Mouse (Mus musculus): ENCODE measurements around the gene Armc2. TPM values are rescaled to one million over a fixed set of nuclear protein-coding genes. Genes with fewer than 3 reads are reported as not detected.

Armc2 gene
- total RNA-seq, 1 experiment: 1.0 TPM

GRCm38 (mm10) chr10:42021536-42021935 is 3.3 kb upstream of the Armc2 start:
- no peak overlapping the region for H3K4me3 ChIP-seq (ENCODE audit: insufficient read depth in 1 of 2, low read depth in 1 of 2, low read length in 2 of 2, poor library complexity in 1 of 2, severe bottlenecking in 1 of 2)
- H3K9ac ChIP-seq (ENCODE audit: insufficient read depth, low read depth, low read length, poor library complexity, severe bottlenecking): no peak overlapping the region
- DNase-seq (ENCODE audit: low read depth, low spot score): no peak
- in situ Hi-C loops (cut with MboI; ENCODE audit: low sequenced_read_pairs in 2 of 2, unreplicated experiment in 2 of 2): no loop called here
- peaks cover 0 to 2% of the 10 kb centered on the region in 2 experiments; a peak in 1 of 4 replicates for H3K4me1 ChIP-seq (ENCODE audit: control insufficient read depth in 2 of 2, insufficient read depth in 2 of 2, low read length in 2 of 2, poor library complexity in 1 of 2)
- no peaks in the 10 kb centered on the region for H3K36me3 ChIP-seq (ENCODE audit: control insufficient read depth, insufficient read depth, low read length, poor library complexity, severe bottlenecking)
- H3K27ac ChIP-seq (ENCODE audit: insufficient read depth, low read depth, low read length, poor library complexity, severe bottlenecking): no peak overlapping the region
- no peaks in the 10 kb centered on the region for H3K9me3 ChIP-seq (ENCODE audit: control insufficient read depth, insufficient read depth, low read depth, low read length)
- TF ChIP-seq ZC3H11A (IDR thresholded peaks at IDR 0.05; ENCODE audit: borderline replicate concordance, low read depth, low read length): no peak
- no peak for TF ChIP-seq MAFK (IDR thresholded peaks at IDR 0.05; ENCODE audit: insufficient read depth, low read depth, low read length)
- TF ChIP-seq ZNF384 (IDR thresholded peaks at IDR 0.05; ENCODE audit: low read depth, low read length): no peak
- no peak for TF ChIP-seq CHD2 (IDR thresholded peaks at IDR 0.05; ENCODE audit: low read depth, low read length)
- no peak for TF ChIP-seq HCFC1 (IDR thresholded peaks at IDR 0.05; ENCODE audit: borderline replicate concordance, insufficient read depth, low read length)

GRCm38 (mm10) chr10:42014086-42014485 is 4.2 kb downstream of the Armc2 start:
- Histone ChIP-seq H3K4me3 (ENCODE audit: insufficient read depth in 1 of 2, low read depth in 1 of 2, low read length in 2 of 2, poor library complexity in 1 of 2, severe bottlenecking in 1 of 2) (no peak overlapping the region), H3K9ac (ENCODE audit: insufficient read depth, low read depth, low read length, poor library complexity, severe bottlenecking) (no peak overlapping the region), H3K27ac (ENCODE audit: insufficient read depth, low read depth, low read length, poor library complexity, severe bottlenecking) (no peak overlapping the region)

GRCm38 (mm10) chr10:42010761-42011435 is 7.3 kb downstream of the Armc2 start:
- in situ Hi-C loops (cut with MboI; ENCODE audit: low sequenced_read_pairs in 2 of 2, unreplicated experiment in 2 of 2): no loop called here
- TF ChIP-seq CHD2 (IDR thresholded peaks at IDR 0.05; ENCODE audit: low read depth, low read length): no peak
- no peak for TF ChIP-seq ZNF384 (IDR thresholded peaks at IDR 0.05; ENCODE audit: low read depth, low read length)
- TF ChIP-seq HCFC1 (IDR thresholded peaks at IDR 0.05; ENCODE audit: borderline replicate concordance, insufficient read depth, low read length): no peak
- TF ChIP-seq ZC3H11A (IDR thresholded peaks at IDR 0.05; ENCODE audit: borderline replicate concordance, low read depth, low read length): no peak
- TF ChIP-seq MAFK (IDR thresholded peaks at IDR 0.05; ENCODE audit: insufficient read depth, low read depth, low read length): no peak
- no peak for DNase-seq (ENCODE audit: low read depth, low spot score)
- H3K27ac ChIP-seq (ENCODE audit: insufficient read depth, low read depth, low read length, poor library complexity, severe bottlenecking): no peak overlapping the region
- no peak overlapping the region for H3K9ac ChIP-seq (ENCODE audit: insufficient read depth, low read depth, low read length, poor library complexity, severe bottlenecking)
- H3K9me3 ChIP-seq (ENCODE audit: control insufficient read depth, insufficient read depth, low read depth, low read length): no peaks in the 10 kb centered on the region
- no peaks in the 10 kb centered on the region for H3K36me3 ChIP-seq (ENCODE audit: control insufficient read depth, insufficient read depth, low read length, poor library complexity, severe bottlenecking)
- no peaks in the 10 kb centered on the region for H3K4me1 ChIP-seq (ENCODE audit: control insufficient read depth in 2 of 2, insufficient read depth in 2 of 2, low read length in 2 of 2, poor library complexity in 1 of 2)
- H3K4me3 ChIP-seq (ENCODE audit: insufficient read depth in 1 of 2, low read depth in 1 of 2, low read length in 2 of 2, poor library complexity in 1 of 2, severe bottlenecking in 1 of 2): no peak overlapping the region

More at GRCm38 (mm10) chr10:42014086-42014485, 4.2 kb downstream of the Armc2 start:
- no peak for TF ChIP-seq ZC3H11A (IDR thresholded peaks at IDR 0.05; ENCODE audit: borderline replicate concordance, low read depth, low read length)
- no peak for TF ChIP-seq MAFK (IDR thresholded peaks at IDR 0.05; ENCODE audit: insufficient read depth, low read depth, low read length)
- TF ChIP-seq CHD2 (IDR thresholded peaks at IDR 0.05; ENCODE audit: low read depth, low read length): no peak
- TF ChIP-seq ZNF384 (IDR thresholded peaks at IDR 0.05; ENCODE audit: low read depth, low read length): no peak
- TF ChIP-seq HCFC1 (IDR thresholded peaks at IDR 0.05; ENCODE audit: borderline replicate concordance, insufficient read depth, low read length): no peak
- H3K36me3 ChIP-seq (ENCODE audit: control insufficient read depth, insufficient read depth, low read length, poor library complexity, severe bottlenecking): no peaks in the 10 kb centered on the region
- in situ Hi-C loops (cut with MboI; ENCODE audit: low sequenced_read_pairs in 2 of 2, unreplicated experiment in 2 of 2): no loop called here
- no peaks in the 10 kb centered on the region for H3K9me3 ChIP-seq (ENCODE audit: control insufficient read depth, insufficient read depth, low read depth, low read length)
- H3K4me1 ChIP-seq (ENCODE audit: control insufficient read depth in 2 of 2, insufficient read depth in 2 of 2, low read length in 2 of 2, poor library complexity in 1 of 2): peaks cover 0 to 2% of the 10 kb centered on the region in 2 experiments; a peak in 1 of 4 replicates
- DNase-seq (ENCODE audit: low read depth, low spot score): no peak

- no peak overlapping the region for H3K9ac ChIP-seq (ENCODE audit: insufficient read depth, low read depth, low read length, poor library complexity, severe bottlenecking)
- TF ChIP-seq ZNF384 (IDR thresholded peaks at IDR 0.05; ENCODE audit: low read depth, low read length) (no peak), MAFK (IDR thresholded peaks at IDR 0.05; ENCODE audit: insufficient read depth, low read depth, low read length) (no peak), CHD2 (IDR thresholded peaks at IDR 0.05; ENCODE audit: low read depth, low read length) (no peak), ZC3H11A (IDR thresholded peaks at IDR 0.05; ENCODE audit: borderline replicate concordance, low read depth, low read length) (no peak), HCFC1 (IDR thresholded peaks at IDR 0.05; ENCODE audit: borderline replicate concordance, insufficient read depth, low read length) (no peak)
- H3K9me3 ChIP-seq (ENCODE audit: control insufficient read depth, insufficient read depth, low read depth, low read length): no peaks in the 10 kb centered on the region
- H3K4me3 ChIP-seq (ENCODE audit: insufficient read depth in 1 of 2, low read depth in 1 of 2, low read length in 2 of 2, poor library complexity in 1 of 2, severe bottlenecking in 1 of 2): no peak overlapping the region
- in situ Hi-C loops (cut with MboI; ENCODE audit: low sequenced_read_pairs in 2 of 2, unreplicated experiment in 2 of 2): no loop called here
- H3K27ac ChIP-seq (ENCODE audit: insufficient read depth, low read depth, low read length, poor library complexity, severe bottlenecking): no peak overlapping the region
- H3K36me3 ChIP-seq (ENCODE audit: control insufficient read depth, insufficient read depth, low read length, poor library complexity, severe bottlenecking): no peaks in the 10 kb centered on the region
- no peak for DNase-seq (ENCODE audit: low read depth, low spot score)
- no peaks in the 10 kb centered on the region for H3K4me1 ChIP-seq (ENCODE audit: control insufficient read depth in 2 of 2, insufficient read depth in 2 of 2, low read length in 2 of 2, poor library complexity in 1 of 2)
These were observed 13.0 kb downstream of the Armc2 start for GRCm38 (mm10) chr10:42005259-42005658.
